Mouse (Mus musculus): ENCODE results near the gene Vps50.
"Not testable (repeated sequence)": the region's sequence is repeated elsewhere in the genome, so short reads cannot be mapped to it uniquely, and the experiment has no call there.

The Vps50 gene

GRCm38 (mm10) chr6:3498162-3498848 lies at the start of gene Vps50, which contains the start of gene Hepacam2:
Vps50 (plus strand) TSS chr6:3498382.
Hepacam2 (minus strand) TSS chr6:3498298.
- peak; percentile 61 to 88 for DNase-seq (ENCODE audit: low spot score in 2 of 2)

DNA sequence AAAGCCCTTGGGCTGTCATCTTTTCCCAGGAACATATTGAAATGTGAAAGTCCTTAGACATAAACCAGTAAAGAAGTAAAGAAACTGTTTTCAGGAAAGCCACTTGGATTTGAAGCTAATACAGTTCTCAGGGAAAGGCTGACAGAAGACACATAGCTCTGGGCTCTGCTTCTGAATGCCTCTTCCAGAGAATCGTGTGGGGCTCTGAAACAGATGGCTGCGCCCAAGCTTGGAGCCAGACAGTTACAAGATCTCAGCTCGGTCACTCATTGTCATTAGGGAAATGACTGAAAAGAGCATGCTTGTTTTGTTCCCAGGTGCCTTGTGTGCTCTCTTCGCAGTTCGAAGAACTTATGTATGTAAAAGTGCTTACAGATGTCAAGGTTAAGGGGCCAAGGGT lies 43.8 kb upstream of the Vps50 start:
- DNase-seq (ENCODE audit: low spot score in 2 of 2), result no peak

- peak in 1 of 2 experiments; percentile 13 for DNase-seq (ENCODE audit: low spot score in 2 of 2)
These were observed 42.1 kb upstream of the Vps50 start for GRCm38 (mm10) chr6:3455944-3456536.

DNA sequence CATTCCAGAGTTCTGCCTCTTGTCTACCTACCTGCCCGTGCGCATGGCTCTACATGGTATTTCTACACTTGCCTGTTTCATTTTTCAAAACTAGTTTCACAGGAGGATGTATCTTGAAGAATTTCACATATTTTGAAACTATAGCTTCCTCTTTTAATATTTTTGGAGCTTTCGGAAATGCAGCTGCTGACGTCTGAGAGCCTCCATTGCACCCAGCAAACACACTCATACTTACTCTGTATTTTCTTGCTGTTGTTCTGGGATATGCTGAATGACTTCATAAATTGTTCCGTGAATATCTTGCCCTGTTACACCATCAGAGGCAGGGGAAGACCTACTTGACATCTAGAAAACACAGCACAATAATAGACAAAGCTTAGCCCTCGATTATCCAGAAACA lies 35.2 kb upstream of the Vps50 start:
- DNase-seq (ENCODE audit: low spot score in 2 of 2), result no peak

DNA sequence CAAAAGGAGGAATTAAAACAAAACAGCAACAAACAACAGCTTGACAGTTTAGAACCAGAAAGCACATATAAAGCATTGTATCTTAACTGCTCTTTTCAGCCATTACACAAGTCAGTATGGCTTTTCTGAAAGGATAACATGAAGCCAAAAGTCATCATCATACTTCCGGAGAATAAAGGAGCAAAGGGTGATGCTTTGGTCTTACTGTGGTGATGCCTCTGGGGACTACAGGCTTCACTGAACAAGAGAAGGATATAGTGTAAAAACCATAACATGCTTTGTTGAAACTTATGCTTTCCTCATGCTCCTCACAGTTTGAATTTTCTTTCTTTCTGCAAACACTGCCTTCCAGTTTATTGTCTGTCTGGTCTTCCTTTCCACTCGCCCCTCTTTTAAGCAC lies 34.6 kb upstream of the Vps50 start:
- DNase-seq (ENCODE audit: low spot score in 2 of 2), result no peak

DNA sequence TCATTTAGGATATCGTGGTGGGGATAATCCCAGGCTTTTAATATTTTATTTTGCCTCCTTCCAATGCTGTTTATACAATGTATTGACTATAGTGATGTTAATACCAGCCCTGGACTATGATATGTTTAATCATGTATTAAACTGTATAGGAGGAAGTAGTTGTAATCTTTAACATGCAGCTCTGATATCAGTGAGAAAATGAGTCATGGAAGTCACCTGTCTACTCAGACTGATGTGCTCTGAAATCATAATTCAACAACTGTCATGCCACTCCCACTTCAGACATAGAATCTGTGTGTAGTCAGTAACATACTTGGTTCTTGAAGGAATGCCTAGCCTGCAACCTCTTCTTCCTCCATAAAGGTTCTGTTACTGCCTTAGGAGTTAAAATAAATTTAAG lies 29.6 kb upstream of the Vps50 start:
- no peak for DNase-seq (ENCODE audit: low spot score in 2 of 2)

- DNase-seq (ENCODE audit: low spot score in 2 of 2), result no peak
These were observed 27.5 kb upstream of the Vps50 start for GRCm38 (mm10) chr6:3470706-3471105.

GRCm38 (mm10) chr6:3476299-3476698 lies 21.9 kb upstream of the Vps50 start:
- no peak for DNase-seq (ENCODE audit: low spot score in 2 of 2)

GRCm38 (mm10) chr6:3479853-3480252 lies 18.3 kb upstream of the Vps50 start:
- DNase-seq (ENCODE audit: low spot score in 2 of 2), result no peak

DNA sequence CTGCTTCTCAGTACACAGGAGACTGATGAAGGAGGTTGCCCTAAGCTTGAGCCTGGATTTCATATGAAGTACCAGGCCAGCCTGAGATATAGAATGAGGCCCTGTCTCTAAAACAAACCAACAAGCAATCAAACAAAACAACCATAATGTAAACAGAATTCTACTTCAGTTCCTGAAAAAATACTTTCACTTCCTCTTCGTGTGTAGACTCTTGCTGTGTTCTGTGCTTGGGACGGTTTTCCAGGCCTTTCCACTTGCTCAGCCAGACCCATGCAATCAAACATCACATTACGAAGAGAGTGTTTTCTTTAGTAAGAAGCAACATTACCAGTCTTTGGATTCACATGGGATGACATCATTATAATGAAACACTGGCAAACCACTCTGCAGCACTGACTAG lies 16.5 kb upstream of the Vps50 start:
- no peak for DNase-seq (ENCODE audit: low spot score in 2 of 2)

GRCm38 (mm10) chr6:3485133-3485532 lies 13.0 kb upstream of the Vps50 start:
- DNase-seq (ENCODE audit: low spot score in 2 of 2), result no peak

GRCm38 (mm10) chr6:3487355-3487754 lies 10.8 kb upstream of the Vps50 start:
- no peak for DNase-seq (ENCODE audit: low spot score in 2 of 2)

DNA sequence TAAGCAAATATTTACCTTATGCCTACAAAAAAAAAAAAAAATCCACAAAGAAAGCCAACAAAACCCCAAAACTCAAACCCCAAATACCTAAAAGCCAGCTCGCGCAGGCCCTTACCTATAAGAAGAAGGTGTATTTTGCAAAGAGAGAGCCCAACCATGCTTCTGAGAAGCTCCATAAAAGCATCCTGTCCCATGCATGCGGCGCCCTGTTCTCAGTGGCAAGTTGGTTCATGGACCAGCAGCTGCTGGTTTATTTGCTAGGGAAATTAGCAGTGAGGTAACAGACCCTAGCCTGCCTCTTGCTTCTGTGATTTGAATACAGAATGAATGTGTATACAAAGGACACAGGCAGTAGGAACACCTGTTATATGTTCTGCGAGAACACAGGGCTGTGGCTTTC lies 3.9 kb upstream of the Vps50 start:
- no peak for DNase-seq (ENCODE audit: low spot score in 2 of 2)

GRCm38 (mm10) chr6:3496210-3496609 lies 2.0 kb upstream of the Vps50 start:
- peak in 1 of 2 experiments; percentile 30 for DNase-seq (ENCODE audit: low spot score in 2 of 2)

- DNase-seq (ENCODE audit: low spot score in 2 of 2), result no peak
These were observed 2.1 kb downstream of the Vps50 start for GRCm38 (mm10) chr6:3500286-3500685.

GRCm38 (mm10) chr6:3505289-3505688 lies 7.1 kb downstream of the Vps50 start:
- no peak for DNase-seq (ENCODE audit: low spot score in 2 of 2)

- DNase-seq (ENCODE audit: low spot score in 2 of 2), result no peak
These were observed 8.9 kb downstream of the Vps50 start for GRCm38 (mm10) chr6:3507078-3507477.

DNA sequence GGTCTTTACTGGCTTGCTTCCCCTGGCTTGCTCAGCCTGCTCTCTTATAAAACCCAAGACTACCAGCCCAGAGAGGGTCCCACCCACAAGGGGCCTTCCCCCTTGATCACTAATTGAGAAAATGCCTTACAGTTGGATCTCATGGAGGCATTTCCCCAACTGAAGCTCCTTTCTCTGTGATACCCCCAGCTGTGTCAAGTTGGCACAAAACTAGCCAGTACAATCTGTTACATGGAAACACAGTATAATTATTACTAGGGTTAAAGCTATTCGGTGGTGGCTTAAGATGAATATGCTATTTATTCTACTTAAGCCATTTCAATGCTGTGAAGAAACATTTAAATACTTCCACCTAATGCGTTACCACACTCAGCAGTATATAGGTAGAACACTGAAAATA lies 10.0 kb downstream of the Vps50 start:
- DNase-seq (ENCODE audit: low spot score in 2 of 2), result not testable (repeated sequence)

DNA sequence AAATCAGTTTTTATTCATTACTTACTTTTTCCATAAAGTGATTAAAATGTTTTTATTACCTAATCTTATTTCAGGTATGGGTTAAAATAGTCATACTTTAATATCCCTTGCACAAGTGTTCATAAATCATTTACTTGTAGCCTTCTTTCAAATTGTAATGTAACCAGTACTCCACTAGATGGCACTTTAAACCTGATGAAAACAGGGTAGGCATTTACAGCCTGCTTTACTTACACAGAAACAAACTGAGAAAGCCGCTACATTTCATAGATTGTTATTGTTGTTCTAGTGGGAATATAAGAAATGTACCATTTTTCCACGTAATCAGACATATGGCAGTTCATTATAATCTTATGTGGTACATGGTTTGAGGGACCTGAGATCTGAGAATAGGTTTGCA lies 11.6 kb downstream of the Vps50 start:
- DNase-seq (ENCODE audit: low spot score in 2 of 2), result no peak

- DNase-seq (ENCODE audit: low spot score in 2 of 2), result no peak
These were observed 12.9 kb downstream of the Vps50 start for GRCm38 (mm10) chr6:3511116-3511515.

DNA sequence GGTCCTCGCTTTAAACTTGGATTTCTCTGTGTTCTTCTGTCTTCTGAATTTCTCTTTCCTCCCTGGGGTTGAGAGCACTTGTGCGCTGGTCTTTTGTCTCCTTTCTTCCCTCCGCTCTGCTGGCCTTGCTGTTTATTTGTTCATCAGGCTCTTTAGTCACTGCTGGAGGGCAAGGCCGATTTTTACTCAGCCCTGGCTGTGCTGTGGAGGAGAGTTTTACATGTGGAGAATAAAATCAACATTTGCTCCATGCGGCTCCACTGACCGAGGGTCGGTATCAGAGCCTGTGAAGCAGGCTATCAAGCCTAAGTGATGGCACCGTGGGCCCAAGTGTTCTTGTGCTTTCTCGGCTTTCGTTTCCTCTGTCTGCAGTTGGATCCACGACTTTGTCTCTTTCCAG lies 13.4 kb downstream of the Vps50 start:
- DNase-seq (ENCODE audit: low spot score in 2 of 2), result no peak

GRCm38 (mm10) chr6:3512611-3513010 lies 14.4 kb downstream of the Vps50 start:
- DNase-seq (ENCODE audit: low spot score in 2 of 2), result no peak

DNA sequence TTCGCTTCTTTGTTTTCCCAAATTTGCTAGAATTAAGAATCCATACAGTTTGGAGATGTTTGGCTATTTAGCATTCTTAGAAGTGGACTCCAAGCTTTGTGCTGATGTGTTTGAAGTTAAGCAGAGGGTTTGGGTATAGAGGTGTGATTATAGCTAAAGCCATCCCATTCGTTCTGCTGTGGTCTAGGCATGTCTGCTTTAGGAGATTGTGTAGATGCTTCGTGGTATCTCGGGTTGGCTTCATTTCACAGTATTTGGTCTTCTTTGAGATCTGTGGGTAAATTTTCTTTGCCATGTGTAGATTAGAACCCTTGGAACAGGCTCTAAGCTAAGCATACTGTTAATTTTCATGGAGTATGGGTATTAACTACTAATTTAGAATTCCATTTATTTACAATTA lies 30.0 kb downstream of the Vps50 start:
- DNase-seq (ENCODE audit: low spot score in 2 of 2), result no peak

GRCm38 (mm10) chr6:3531445-3531844 lies 33.3 kb downstream of the Vps50 start:
- no peak for DNase-seq (ENCODE audit: low spot score in 2 of 2)

All from spleen, postnatal 10 days (tissue).